Mouse (Mus musculus) limb, embryonic 14.5 days (tissue): Measurements from ENCODE around the gene Sigirr. TPM values are rescaled to one million over a fixed set of nuclear protein-coding genes. Genes with fewer than 3 reads are reported as not detected.
A peak's percentile ranks its signal among the peaks of the same experiment; 100 is the strongest.

Source experiments
- ATAC-seq: fragments of 200-750 bp; cut with Nextera tagmentation; 2 replicates; pipeline ENCODE4 v1.8.0; 2017; ENCODE audit warnings: low read depth, moderate number of reproducible peaks, moderate TSS enrichment; ENCODE audit not compliant: low FRiP score
- DNase-seq: peaks from one replicate; pipeline ENCODE4 v3.0.0-alpha.2; 2015; ENCODE audit warnings: low spot score
- H3K27ac ChIP-seq: fragments of 300-500 bp; sonication (generic); replicated peaks from 2 replicates; pipeline ENCODE4 v1.5.1; 2014; ENCODE audit warnings: low read depth, mild to moderate bottlenecking, low read length, moderate library complexity, mixed read lengths
- H3K27me3 ChIP-seq: fragments of 300-500 bp; sonication (generic); 2 replicates; pipeline ENCODE4 v1.6.1; 2014; ENCODE audit warnings: low read length, mixed read lengths; ENCODE audit not compliant: control insufficient read depth, insufficient read depth
- H3K36me3 ChIP-seq: fragments of 300-500 bp; sonication (generic); 2 replicates; pipeline ENCODE4 v1.6.1; 2014; ENCODE audit warnings: mild to moderate bottlenecking, low read length, moderate library complexity, mixed read lengths; ENCODE audit not compliant: control insufficient read depth, insufficient read depth
- H3K4me1 ChIP-seq: fragments of 300-500 bp; sonication (generic); 2 replicates; pipeline ENCODE4 v1.6.1; 2014; ENCODE audit warnings: antibody characterized with exemption, low read length, mixed read lengths; ENCODE audit not compliant: control insufficient read depth, insufficient read depth
- H3K4me2 ChIP-seq: fragments of 300-500 bp; sonication (generic); replicated peaks from 2 replicates; pipeline ENCODE4 v1.6.1; 2014; ENCODE audit warnings: low read depth, mild to moderate bottlenecking, low read length, moderate library complexity; ENCODE audit not compliant: severe bottlenecking
- H3K4me3 ChIP-seq: fragments of 300-500 bp; sonication (generic); replicated peaks from 2 replicates; pipeline ENCODE4 v1.5.1; 2014; ENCODE audit warnings: low read length
- H3K9ac ChIP-seq: fragments of 300-500 bp; sonication (generic); 2 replicates; pipeline ENCODE4 v1.6.1; 2014; ENCODE audit warnings: mild to moderate bottlenecking, low read depth, low read length, moderate library complexity; ENCODE audit not compliant: severe bottlenecking
- H3K9me3 ChIP-seq: fragments of 300-500 bp; sonication (generic); 2 replicates; pipeline ENCODE4 v1.6.1; 2016; ENCODE audit warnings: low read length; ENCODE audit not compliant: control insufficient read depth
- POLR2A ChIP-seq: fragments of 200-500 bp; IDR thresholded peaks from 2 replicates; pipeline ENCODE4 v1.8.0; 2012; ENCODE audit warnings: inconsistent platforms, mild to moderate bottlenecking, moderate library complexity, borderline replicate concordance; ENCODE audit not compliant: insufficient read depth, insufficient read length; ENCODE audit errors: extremely low read depth
- WGBS: fragments of 180-500 bp; shearing (Covaris S2); extraction: QIAGEN DNeasy Blood & Tissue Kit; methylation state at CpG from one replicate; pipeline ENCODE4 v1.1.7; 2014; 5-methylcytosine and 5-hydroxymethylcytosine counted together
- polyA plus RNA-seq, 2 experiments: library from polyadenylated mRNA; depleted of rRNA in 1 of 2; stranded (reverse) in 1 of 2; unstranded in 1 of 2; fragments of >200 nt; fragmentation: Nextera tagmentation in 1 of 2; extraction: Ambion mirVana in 1 of 2; gene quantifications; 2 replicates each; pipeline versions ENCODE4 v1.2.1 to v1.2.3; 2012 to 2014

The Sigirr gene
- polyA plus RNA-seq, 2 experiments, result 2.7 to 3.1 TPM

- Histone ChIP-seq H3K9me3 (no peaks in the 10 kb centered on the region), H3K4me3 (no peak overlapping the region), H3K4me1 (no peaks in the 10 kb centered on the region), H3K27ac (no peak overlapping the region), H3K4me2 (no peak overlapping the region), H3K27me3 (peaks cover 27% of the 10 kb centered on the region; the same call in 1 of the 2 replicates), H3K36me3 (no peaks in the 10 kb centered on the region), H3K9ac (no peak overlapping the region)
- 49% methylated on average over 6 of the region's 6 CpGs for WGBS
- ATAC-seq (no peak), DNase-seq (no peak)
- no peak for TF ChIP-seq POLR2A
Observed at GRCm38 (mm10) chr7:141096649-141097056, 3.7 kb downstream of the Sigirr start.

DNA sequence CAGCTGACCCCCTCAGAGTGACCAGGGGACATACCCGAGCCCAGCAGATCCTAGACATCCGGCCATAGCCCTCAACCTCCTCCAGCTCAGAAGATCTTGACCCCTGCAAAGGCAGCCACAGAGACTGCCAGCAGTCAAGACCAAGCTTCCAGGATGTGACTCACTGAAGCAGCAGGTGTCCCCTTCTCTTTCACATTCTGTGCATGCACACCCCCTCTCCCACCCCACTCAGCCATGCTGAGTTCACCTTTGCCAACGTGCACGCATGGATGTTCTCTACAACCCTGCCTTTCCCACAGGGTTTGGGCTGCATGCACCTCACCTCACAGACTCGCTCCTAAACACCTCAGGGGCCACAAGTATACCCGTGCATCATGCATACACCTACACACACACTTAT lies 4.4 kb downstream of the Sigirr start:
- Histone ChIP-seq H3K9ac (no peak overlapping the region), H3K36me3 (no peaks in the 10 kb centered on the region), H3K4me2 (no peak overlapping the region), H3K4me1 (no peaks in the 10 kb centered on the region), H3K27me3 (peaks cover 21% of the 10 kb centered on the region; the same call in 1 of the 2 replicates), H3K4me3 (no peak overlapping the region), H3K9me3 (no peaks in the 10 kb centered on the region), H3K27ac (no peak overlapping the region)
- 73% methylated on average over 6 of the region's 6 CpGs for WGBS
- DNase-seq, result no peak
- ATAC-seq, result no peak
- no peak for TF ChIP-seq POLR2A

- 54% methylated on average over 13 of the region's 15 CpGs for WGBS
- Histone ChIP-seq H3K4me3 (no peak overlapping the region), H3K36me3 (no peaks in the 10 kb centered on the region), H3K4me2 (no peak overlapping the region), H3K9me3 (no peaks in the 10 kb centered on the region), H3K27me3 (peaks cover 9% of the 10 kb centered on the region; the same call in 1 of the 2 replicates), H3K9ac (no peak overlapping the region), H3K27ac (no peak overlapping the region), H3K4me1 (no peaks in the 10 kb centered on the region)
- no peak for TF ChIP-seq POLR2A
- no peak for ATAC-seq
- DNase-seq, result no peak
Observed at GRCm38 (mm10) chr7:141094487-141095205, 5.7 kb downstream of the Sigirr start.

DNA sequence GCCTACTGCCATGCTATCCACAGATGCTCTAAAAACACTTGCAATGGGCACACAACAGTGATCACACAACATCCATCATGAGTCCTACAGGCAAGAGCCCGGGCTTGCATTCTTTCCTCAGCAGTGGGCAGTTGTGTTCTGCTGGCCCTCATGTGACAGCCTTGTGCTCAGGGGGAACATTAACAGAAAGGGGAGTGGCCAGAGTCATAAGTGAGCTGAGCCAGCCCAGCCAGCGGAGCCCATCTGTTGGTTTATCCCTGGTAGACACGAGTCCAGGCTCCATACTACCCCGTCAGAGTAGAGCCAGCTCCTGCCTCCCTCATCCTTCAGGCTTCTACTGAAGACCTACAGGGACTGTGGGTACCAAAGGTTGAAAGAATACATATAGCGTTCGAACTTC lies 6.4 kb downstream of the Sigirr start:
- H3K4me3 ChIP-seq, result no peak overlapping the region
- H3K9ac ChIP-seq, result no peak overlapping the region
- TF ChIP-seq POLR2A, result no peak
- H3K4me1 ChIP-seq, result no peaks in the 10 kb centered on the region
- H3K4me2 ChIP-seq, result no peak overlapping the region
- no peaks in the 10 kb centered on the region for H3K36me3 ChIP-seq
- H3K27ac ChIP-seq, result no peak overlapping the region
- peaks cover 9% of the 10 kb centered on the region for H3K27me3 ChIP-seq
- no peaks in the 10 kb centered on the region for H3K9me3 ChIP-seq
- no peak for DNase-seq
- no peak for ATAC-seq
- WGBS, result 66% methylated on average over 6 of the region's 6 CpGs

GRCm38 (mm10) chr7:141092051-141092735 lies 8.2 kb downstream of the Sigirr start:
- no peak overlapping the region for H3K27ac ChIP-seq
- peaks cover 23% of the 10 kb centered on the region for H3K27me3 ChIP-seq
- H3K4me2 ChIP-seq, result peak overlapping the region; percentile 38
- WGBS, result 6% methylated on average over 37 of the region's 37 CpGs
- no peaks in the 10 kb centered on the region for H3K36me3 ChIP-seq
- no peaks in the 10 kb centered on the region for H3K4me1 ChIP-seq
- DNase-seq (peak; percentile 63), ATAC-seq (peak; percentile 70; the same call in 1 of the 2 replicates)
- no peaks in the 10 kb centered on the region for H3K9me3 ChIP-seq
- no peak for TF ChIP-seq POLR2A
- H3K4me3 ChIP-seq, result peak overlapping the region; percentile 22
- 0 out of 2 replicates have a peak overlapping the region, but pooled peaks have one; percentile 1 for H3K9ac ChIP-seq
